30 mouse cellular contexts compared by ENCODE assay signal in genomic region chr14:57791171-57791570, GRCm38 (mm10). TPM values are rescaled to one million over a fixed set of nuclear protein-coding genes. Genes with fewer than 3 reads are reported as not detected.
A peak's percentile ranks its signal among the peaks of the same experiment; 100 is the strongest.
DNase-seq lines count a peak whose midpoint lies in the region; ATAC-seq and TF ChIP-seq lines count a peak whose summit lies in the region.
"Had no signal": no experiment of that assay in that cellular context is flagged by ENCODE, and none has a peak within 500 bp of the region (broad histone marks: within the 10 kb centered on the region; RNA-seq: fewer than 3 reads in every experiment).

No protein-coding gene starts in this region.

- no peaks in the 10 kb centered on the region for H3K9me3 ChIP-seq in liver, postnatal 0 days (ENCODE audit: low read length)
- H3K9me3 ChIP-seq: embryonic facial prominence, embryonic 12.5 days; forebrain, embryonic 12.5 days; forebrain, embryonic 15.5 days; G1E; heart, embryonic 12.5 days; heart, embryonic 15.5 days; hindbrain, embryonic 10.5 days; hindbrain, embryonic 13.5 days; intestine, embryonic 15.5 days had no signal

- no peak overlapping the region for H3K27ac ChIP-seq in liver, postnatal 0 days (ENCODE audit: low read depth)
- H3K27ac ChIP-seq: embryonic facial prominence, embryonic 12.5 days; forebrain, embryonic 12.5 days; forebrain, embryonic 15.5 days; heart, embryonic 15.5 days; hindbrain, embryonic 10.5 days; hindbrain, embryonic 13.5 days; intestine, embryonic 15.5 days had no signal

- DNase-seq in heart, adult 11 months = peak; percentile 61
- no peak for DNase-seq in heart, adult 9 months (ENCODE audit: low spot score in 2 of 2)
- DNase-seq in 3T3-L1 (ENCODE audit: low read depth, low spot score) = peak; percentile 72
- DNase-seq in adipocyte (ENCODE audit: low spot score) = peak; percentile 35
- peak; percentile 55 for DNase-seq in fibroblast of lung, adult 2 months (ENCODE audit: low read depth)
- no peak for DNase-seq in liver, postnatal 0 days
- DNase-seq: adrenal gland, postnatal 10 days; adrenal gland, postnatal 36 days; cerebellum, adult 18-20 months; cerebellum, adult 9-10 months; cerebellum, postnatal 14 days; gastrocnemius, postnatal 25 days; heart, postnatal 10 days; heart, postnatal 36 days; kidney, adult 11 months had no signal

- no peak for TF ChIP-seq CTCF in liver, postnatal 0 days (IDR thresholded peaks at IDR 0.05; ENCODE audit: low read depth)

- no peak overlapping the region for H3K4me2 ChIP-seq in liver, postnatal 0 days (ENCODE audit: low read depth, low read length)
- H3K4me2 ChIP-seq: embryonic facial prominence, embryonic 12.5 days; forebrain, embryonic 12.5 days; forebrain, embryonic 15.5 days; heart, embryonic 12.5 days; heart, embryonic 15.5 days; hindbrain, embryonic 13.5 days; intestine, embryonic 15.5 days had no signal

- ATAC-seq in liver, postnatal 0 days = no peak
- ATAC-seq in granulocyte monocyte progenitor cell, adult 5-6 weeks (replicated peaks; ENCODE audit: poor library complexity, severe bottlenecking) = no peak
- ATAC-seq: activated CD4-positive, CD25-positive, alpha-beta regulatory T cell, adult 4 months; forebrain, embryonic 15.5 days; hindbrain, embryonic 16.5 days; intestine, embryonic 15.5 days had no signal

- no peak overlapping the region for H3K9ac ChIP-seq in liver, postnatal 0 days (replicated peaks)
- H3K9ac ChIP-seq: embryonic facial prominence, embryonic 12.5 days; forebrain, embryonic 12.5 days; forebrain, embryonic 15.5 days; heart, embryonic 12.5 days; heart, embryonic 15.5 days; hindbrain, embryonic 13.5 days; intestine, embryonic 15.5 days had no signal

- WGBS in liver, postnatal 0 days (ENCODE audit: insufficient replicate concordance) = 63% methylated on average over 4 of the region's 4 CpGs

- TF ChIP-seq EP300 in liver, postnatal 0 days (IDR thresholded peaks at IDR 0.05; ENCODE audit: low read depth) = no peak

- H3K27me3 ChIP-seq in liver, postnatal 0 days (ENCODE audit: insufficient read depth, low read length) = no peaks in the 10 kb centered on the region
- H3K27me3 ChIP-seq: embryonic facial prominence, embryonic 12.5 days; forebrain, embryonic 12.5 days; forebrain, embryonic 15.5 days; heart, embryonic 12.5 days; heart, embryonic 15.5 days; hindbrain, embryonic 13.5 days; intestine, embryonic 15.5 days had no signal

- no peaks in the 10 kb centered on the region for H3K36me3 ChIP-seq in liver, postnatal 0 days (replicated peaks; ENCODE audit: insufficient read depth, low read length)
- H3K36me3 ChIP-seq: embryonic facial prominence, embryonic 12.5 days; forebrain, embryonic 12.5 days; forebrain, embryonic 15.5 days; G1E; heart, embryonic 12.5 days; heart, embryonic 15.5 days; hindbrain, embryonic 10.5 days; hindbrain, embryonic 13.5 days; intestine, embryonic 15.5 days had no signal

- no peaks in the 10 kb centered on the region for H3K4me1 ChIP-seq in liver, postnatal 0 days (ENCODE audit: insufficient read depth)
- H3K4me1 ChIP-seq: embryonic facial prominence, embryonic 12.5 days; forebrain, embryonic 12.5 days; forebrain, embryonic 15.5 days; heart, embryonic 12.5 days; heart, embryonic 15.5 days; hindbrain, embryonic 10.5 days; hindbrain, embryonic 13.5 days; intestine, embryonic 15.5 days had no signal

- no peak overlapping the region for H3K4me3 ChIP-seq in liver, postnatal 0 days (ENCODE audit: low read depth, low read length)
- H3K4me3 ChIP-seq: embryonic facial prominence, embryonic 12.5 days; forebrain, embryonic 12.5 days; forebrain, embryonic 15.5 days; heart, embryonic 12.5 days; heart, embryonic 15.5 days; hindbrain, embryonic 10.5 days; hindbrain, embryonic 13.5 days; intestine, embryonic 15.5 days had no signal

RNA-seq across cellular contexts. Expression of gene Sap18, which starts 6.8 kb away (rescaled TPM):
- 11.1 and 12.2 TPM in 2 replicates for polyA plus RNA-seq in liver, postnatal 0 days (2015; fragmentation: Nextera tagmentation; extraction: Ambion mirVana)
- total RNA-seq in granulocyte monocyte progenitor cell, adult 5-6 weeks (2014; fragmentation: Nextera tagmentation) = 82.0 and 298 TPM in 2 replicates
- total RNA-seq in granulocyte monocyte progenitor cell, adult 5-6 weeks (2017) = 29.6 and 87.7 TPM in 2 replicates

RNA-seq across cellular contexts. Expression of gene Lats2, which starts 33.0 kb away (rescaled TPM):
- 4.7 and 4.9 TPM in 2 replicates for polyA plus RNA-seq in liver, postnatal 0 days (2015; fragmentation: Nextera tagmentation; extraction: Ambion mirVana)
- 14.3 and 22.9 TPM in 2 replicates for total RNA-seq in granulocyte monocyte progenitor cell, adult 5-6 weeks (2014; fragmentation: Nextera tagmentation)
- 10.3 TPM in 2 replicates for total RNA-seq in granulocyte monocyte progenitor cell, adult 5-6 weeks (2017)

RNA-seq across cellular contexts. Expression of gene Ska3, which starts 34.8 kb away (rescaled TPM):
- 5.5 and 7.0 TPM in 2 replicates for polyA plus RNA-seq in liver, postnatal 0 days (2015; fragmentation: Nextera tagmentation; extraction: Ambion mirVana)
- 12.8 and 14.4 TPM in 2 replicates for total RNA-seq in granulocyte monocyte progenitor cell, adult 5-6 weeks (2014; fragmentation: Nextera tagmentation)
- 25.7 and 31.0 TPM in 2 replicates for total RNA-seq in granulocyte monocyte progenitor cell, adult 5-6 weeks (2017)
- total RNA-seq: gastrocnemius, adult 8-10 months had no signal

RNA-seq across cellular contexts. Expression of gene Mrpl57, which starts 34.9 kb away (rescaled TPM):
- polyA plus RNA-seq in liver, postnatal 0 days (2015; fragmentation: Nextera tagmentation; extraction: Ambion mirVana) = 160 and 163 TPM in 2 replicates
- total RNA-seq in granulocyte monocyte progenitor cell, adult 5-6 weeks (2014; fragmentation: Nextera tagmentation) = 70.8 and 124 TPM in 2 replicates
- total RNA-seq in granulocyte monocyte progenitor cell, adult 5-6 weeks (2017) = 53.4 and 110 TPM in 2 replicates

RNA-seq across cellular contexts. Expression of gene Gm49361, which starts 45.3 kb away (rescaled TPM):
- not detected in 2 replicates for polyA plus RNA-seq in liver, postnatal 0 days (2015; fragmentation: Nextera tagmentation; extraction: Ambion mirVana)
- total RNA-seq in granulocyte monocyte progenitor cell, adult 5-6 weeks (2014; fragmentation: Nextera tagmentation) = not detected in 2 replicates
- total RNA-seq in granulocyte monocyte progenitor cell, adult 5-6 weeks (2017) = not detected in 2 replicates
- total RNA-seq: CH12.LX, G1E had no signal
- polyA plus RNA-seq: activated CD4-positive, CD25-positive, alpha-beta regulatory T cell, adult 4 months; embryonic facial prominence, embryonic 12.5 days; forebrain, embryonic 12.5 days; forebrain, embryonic 15.5 days; G1E; gonadal fat pad, adult 2 months; heart, embryonic 12.5 days; heart, embryonic 15.5 days; hindbrain, embryonic 10.5 days; hindbrain, embryonic 13.5 days; hindbrain, embryonic 16.5 days had no signal

Comparison
In these comparisons a context has a peak if more than half of its experiments do, and no peak if none do; other contexts are left out.
1. DNase-seq: peak in heart, adult 11 months (single experiment), 3T3-L1 (single experiment), adipocyte (single experiment) and fibroblast of lung, adult 2 months (single experiment); none in heart, adult 9 months (0 of 2) and liver, postnatal 0 days (single experiment).